Mouse (Mus musculus): Measurements from ENCODE around the gene Cachd1. TPM values are rescaled to one million over a fixed set of nuclear protein-coding genes. Genes with fewer than 3 reads are reported as not detected.

Cachd1 gene
- polyA plus RNA-seq, 1 experiment from 2014 or later: 52.5 TPM

GRCm38 (mm10) chr4:101035131-101035530 lies 258.7 kb downstream of the Cachd1 start:
- H3K9ac ChIP-seq: no peak overlapping the region
- 82% methylated on average over 5 of the region's 5 CpGs for WGBS
- no peaks in the 10 kb centered on the region for H3K4me1 ChIP-seq
- no peaks in the 10 kb centered on the region for H3K27me3 ChIP-seq
- no peaks in the 10 kb centered on the region for H3K9me3 ChIP-seq
- no peak overlapping the region for H3K27ac ChIP-seq
- ATAC-seq (ENCODE audit: insufficient number of reproducible peaks, insufficient read depth, low FRiP score, low TSS enrichment, low read depth): no peak
- H3K36me3 ChIP-seq: no peaks in the 10 kb centered on the region
- H3K4me2 ChIP-seq: no peak overlapping the region
- no peak overlapping the region for H3K4me3 ChIP-seq

- no peaks in the 10 kb centered on the region for H3K27me3 ChIP-seq
- H3K4me1 ChIP-seq: no peaks in the 10 kb centered on the region
- H3K36me3 ChIP-seq: no peaks in the 10 kb centered on the region
- H3K4me2 ChIP-seq: no peak overlapping the region
- no peaks in the 10 kb centered on the region for H3K9me3 ChIP-seq
- H3K9ac ChIP-seq: no peak overlapping the region
- no peak overlapping the region for H3K4me3 ChIP-seq
- no peak overlapping the region for H3K27ac ChIP-seq
- no peak for ATAC-seq (ENCODE audit: insufficient number of reproducible peaks, insufficient read depth, low FRiP score, low TSS enrichment, low read depth)
- 61% methylated on average over 7 of the region's 7 CpGs for WGBS
Observed at GRCm38 (mm10) chr4:101037156-101037555, 260.7 kb downstream of the Cachd1 start.

DNA sequence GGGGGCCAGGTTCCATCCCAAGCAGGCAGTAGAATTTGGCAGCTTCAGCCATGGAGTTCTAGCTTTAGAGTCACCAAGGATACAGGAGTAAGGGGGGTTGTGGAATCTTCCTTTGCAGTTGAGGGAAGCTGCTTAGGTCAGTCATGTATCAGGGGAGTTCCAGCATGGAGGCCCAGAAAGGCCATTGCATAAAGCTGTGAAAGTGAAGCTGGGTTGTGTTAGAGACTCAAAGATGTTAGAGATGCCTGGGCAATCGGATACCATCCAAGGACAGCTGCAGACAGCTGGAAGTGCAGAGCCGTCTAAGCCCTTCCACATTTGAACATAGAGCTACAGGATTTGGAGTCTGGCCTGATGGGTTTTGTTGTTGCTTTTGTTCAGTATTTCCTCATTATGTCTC lies 267.2 kb downstream of the Cachd1 start:
- Histone ChIP-seq H3K4me2 (no peak overlapping the region), H3K9ac (no peak overlapping the region)
- WGBS: 56% methylated on average over 2 of the region's 2 CpGs

DNA sequence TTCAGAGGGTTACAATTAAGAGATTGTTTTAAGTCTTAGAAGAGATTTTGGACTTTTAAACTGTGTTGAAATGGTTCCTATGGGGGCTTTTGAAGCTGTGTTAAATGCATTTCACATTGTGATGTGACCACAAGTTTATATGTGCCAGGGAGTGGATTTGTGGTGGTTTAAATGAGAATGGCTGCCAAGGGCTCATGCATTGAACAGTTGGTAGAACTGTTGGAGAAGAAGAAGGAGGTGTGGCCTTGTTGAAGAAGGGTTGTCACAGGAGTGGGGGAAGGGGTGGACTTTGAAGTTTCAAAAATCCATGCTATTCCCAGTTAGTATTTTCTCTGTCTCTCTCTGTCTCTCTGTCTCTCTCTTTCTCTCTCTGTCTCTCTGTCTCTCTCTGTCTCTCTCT lies 267.7 kb downstream of the Cachd1 start:
- Histone ChIP-seq H3K27ac (no peak overlapping the region), H3K9me3 (no peaks in the 10 kb centered on the region), H3K9ac (no peak overlapping the region), H3K36me3 (no peaks in the 10 kb centered on the region), H3K27me3 (no peaks in the 10 kb centered on the region), H3K4me3 (no peak overlapping the region), H3K4me1 (no peaks in the 10 kb centered on the region), H3K4me2 (no peak overlapping the region)
- ATAC-seq (ENCODE audit: insufficient number of reproducible peaks, insufficient read depth, low FRiP score, low TSS enrichment, low read depth): no peak

More for the DNA sequence above, 267.2 kb downstream of the Cachd1 start:
- Histone ChIP-seq H3K4me3 (no peak overlapping the region), H3K4me1 (no peaks in the 10 kb centered on the region), H3K9me3 (no peaks in the 10 kb centered on the region), H3K36me3 (no peaks in the 10 kb centered on the region), H3K27ac (no peak overlapping the region), H3K27me3 (no peaks in the 10 kb centered on the region)
- ATAC-seq (ENCODE audit: insufficient number of reproducible peaks, insufficient read depth, low FRiP score, low TSS enrichment, low read depth): no peak

DNA sequence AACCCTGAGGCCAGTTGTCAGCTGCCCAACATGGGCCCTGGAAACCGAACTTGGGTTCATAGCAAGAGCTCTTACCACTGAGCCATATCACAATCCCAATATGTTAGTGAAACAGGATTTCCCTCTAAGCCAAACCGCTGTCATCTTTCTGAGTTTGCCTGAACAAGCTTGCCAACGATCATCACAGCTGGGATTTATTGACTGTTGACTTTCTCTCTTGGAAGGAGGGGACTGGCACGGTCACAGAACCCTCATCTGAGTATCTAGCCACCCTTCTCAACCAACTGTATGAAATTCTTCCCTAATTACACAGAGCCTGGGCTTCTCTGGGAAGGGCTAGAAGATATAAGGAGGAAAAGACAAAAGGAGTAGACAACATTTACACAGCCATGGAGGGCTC lies 270.1 kb downstream of the Cachd1 start:
- H3K4me2 ChIP-seq: no peak overlapping the region
- no peak for ATAC-seq (ENCODE audit: insufficient number of reproducible peaks, insufficient read depth, low FRiP score, low TSS enrichment, low read depth)
- no peak overlapping the region for H3K9ac ChIP-seq
- H3K4me3 ChIP-seq: no peak overlapping the region
- no peaks in the 10 kb centered on the region for H3K9me3 ChIP-seq
- H3K4me1 ChIP-seq: no peaks in the 10 kb centered on the region
- H3K27ac ChIP-seq: no peak overlapping the region
- 71% methylated on average over 4 of the region's 4 CpGs for WGBS
- H3K27me3 ChIP-seq: no peaks in the 10 kb centered on the region
- no peaks in the 10 kb centered on the region for H3K36me3 ChIP-seq

- H3K4me1 ChIP-seq: no peaks in the 10 kb centered on the region
- H3K9me3 ChIP-seq: peaks cover 4% of the 10 kb centered on the region; the same call in 1 of the 2 replicates
- 70% methylated on average over 2 of the region's 2 CpGs for WGBS
- ATAC-seq (ENCODE audit: insufficient number of reproducible peaks, insufficient read depth, low FRiP score, low TSS enrichment, low read depth): no peak
- no peak overlapping the region for H3K27ac ChIP-seq
- H3K4me3 ChIP-seq: no peak overlapping the region
- no peaks in the 10 kb centered on the region for H3K27me3 ChIP-seq
- no peak overlapping the region for H3K4me2 ChIP-seq
- no peak overlapping the region for H3K9ac ChIP-seq
- no peaks in the 10 kb centered on the region for H3K36me3 ChIP-seq
Observed at GRCm38 (mm10) chr4:101062146-101062545, 285.7 kb downstream of the Cachd1 start.

DNA sequence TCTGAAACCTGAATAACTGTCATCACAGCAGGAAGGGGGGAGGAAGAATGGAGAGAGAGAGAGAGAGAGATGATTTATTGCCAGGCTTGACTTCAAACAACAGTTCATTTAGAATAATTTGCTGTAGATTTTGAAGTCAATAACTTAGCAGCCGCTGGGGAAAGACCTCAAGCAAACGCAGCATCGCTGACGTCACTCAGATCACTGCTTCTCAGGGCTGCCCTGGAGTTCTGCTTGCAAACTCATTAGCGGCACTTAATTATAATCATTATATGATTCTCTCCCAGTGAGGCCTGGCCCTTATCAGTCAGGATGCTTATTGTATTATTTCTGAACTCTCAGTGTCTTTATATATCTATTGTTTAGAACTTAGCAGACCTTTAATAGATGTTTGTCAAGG lies 289.9 kb downstream of the Cachd1 start:
- Histone ChIP-seq H3K9ac (no peak overlapping the region), H3K27me3 (peaks cover 3% of the 10 kb centered on the region; the same call in 1 of the 2 replicates), H3K4me1 (peaks cover 14% of the 10 kb centered on the region), H3K4me3 (no peak overlapping the region), H3K27ac (no peak overlapping the region), H3K36me3 (no peaks in the 10 kb centered on the region), H3K9me3 (peaks cover under 1% of the 10 kb centered on the region; the same call in 1 of the 2 replicates), H3K4me2 (no peak overlapping the region)
- ATAC-seq (ENCODE audit: insufficient number of reproducible peaks, insufficient read depth, low FRiP score, low TSS enrichment, low read depth): no peak
- WGBS: 54% methylated on average over 5 of the region's 5 CpGs

DNA sequence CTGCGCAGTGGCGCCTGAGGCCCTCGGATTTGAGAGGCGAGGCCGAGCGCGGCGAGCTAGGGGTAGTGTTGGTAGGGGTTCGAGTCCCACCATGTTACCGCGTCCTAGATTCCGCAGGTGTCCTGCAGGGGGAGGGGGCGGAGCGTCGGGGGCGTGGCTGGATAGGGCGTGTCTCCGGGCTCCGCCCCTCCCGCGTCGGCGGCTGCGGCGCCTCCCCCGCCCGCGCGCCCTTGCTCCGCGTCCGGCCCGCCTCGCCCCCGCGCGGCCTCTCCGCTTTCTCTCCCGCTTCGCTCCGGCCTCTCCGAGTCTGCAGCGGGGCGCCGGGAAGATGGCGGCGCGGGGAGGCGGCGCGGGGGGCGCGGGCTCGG lies 292.3 kb downstream of the Cachd1 start, which contains the start of gene Raver2:
Gene Raver2, plus strand, starts transcription at position 198 of the 368 bp plus-strand sequence.
- WGBS: 2% methylated on average over 52 of the region's 54 CpGs
- H3K27ac ChIP-seq: peak within 1 kb of the TSS; percentile 76
- peaks cover 3% of the 10 kb centered on the region; the same call in 1 of the 2 replicates for H3K27me3 ChIP-seq
- peak within 1 kb of the TSS; percentile 82 for H3K4me3 ChIP-seq
- H3K9ac ChIP-seq: peak within 1 kb of the TSS; percentile 84
- H3K9me3 ChIP-seq: no peaks in the 10 kb centered on the region
- no peaks in the 10 kb centered on the region for H3K36me3 ChIP-seq
- ATAC-seq (ENCODE audit: insufficient number of reproducible peaks, insufficient read depth, low FRiP score, low TSS enrichment, low read depth): peak; percentile 84
- H3K4me2 ChIP-seq: peak within 1 kb of the TSS; percentile 77
- H3K4me1 ChIP-seq: peaks cover 14% of the 10 kb centered on the region

- Histone ChIP-seq H3K9ac (peak overlapping the region; percentile 84), H3K36me3 (no peaks in the 10 kb centered on the region), H3K4me3 (peak overlapping the region; percentile 82), H3K4me1 (peaks cover 14% of the 10 kb centered on the region), H3K9me3 (no peaks in the 10 kb centered on the region), H3K27ac (peak overlapping the region; percentile 76), H3K4me2 (peak overlapping the region; percentile 77), H3K27me3 (peaks cover 3% of the 10 kb centered on the region; the same call in 1 of the 2 replicates)
- WGBS: under 1% methylated on average over 51 of the region's 55 CpGs
- ATAC-seq (ENCODE audit: insufficient number of reproducible peaks, insufficient read depth, low FRiP score, low TSS enrichment, low read depth): peak; percentile 54
Observed at GRCm38 (mm10) chr4:101069154-101069971, 292.9 kb downstream of the Cachd1 start.

GRCm38 (mm10) chr4:101071570-101071969 lies 295.1 kb downstream of the Cachd1 start:
- no peak overlapping the region for H3K9ac ChIP-seq
- no peak overlapping the region for H3K27ac ChIP-seq
- H3K4me2 ChIP-seq: no peak overlapping the region
- H3K4me3 ChIP-seq: no peak overlapping the region
- peaks cover 3% of the 10 kb centered on the region; the same call in 1 of the 2 replicates for H3K27me3 ChIP-seq
- H3K36me3 ChIP-seq: no peaks in the 10 kb centered on the region
- H3K4me1 ChIP-seq: peaks cover 14% of the 10 kb centered on the region
- 69% methylated on average over 4 of the region's 4 CpGs for WGBS
- no peak for ATAC-seq (ENCODE audit: insufficient number of reproducible peaks, insufficient read depth, low FRiP score, low TSS enrichment, low read depth)
- H3K9me3 ChIP-seq: no peaks in the 10 kb centered on the region

DNA sequence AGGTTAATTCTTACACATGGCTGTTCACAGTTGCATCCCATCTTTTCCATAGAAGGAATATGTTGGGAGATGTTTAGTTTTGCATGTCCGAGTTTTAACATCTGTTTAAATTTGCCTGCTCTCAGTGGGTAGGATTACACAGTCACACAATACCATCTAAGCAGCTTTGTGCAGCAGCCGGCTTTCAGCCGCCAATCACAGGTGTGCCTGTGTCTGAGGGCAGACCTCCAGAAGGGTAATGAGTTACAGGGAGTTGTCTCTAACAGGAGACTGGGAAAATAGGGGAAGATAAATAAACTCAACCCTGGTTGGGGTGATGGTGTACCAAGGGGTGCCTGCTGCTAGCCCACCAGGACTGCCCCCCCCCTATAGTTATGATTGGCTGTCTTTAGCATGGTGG lies 299.9 kb downstream of the Cachd1 start:
- no peaks in the 10 kb centered on the region for H3K27me3 ChIP-seq
- H3K27ac ChIP-seq: no peak overlapping the region
- 19% methylated on average over 3 of the region's 3 CpGs for WGBS
- H3K4me2 ChIP-seq: no peak overlapping the region
- peaks cover under 1% of the 10 kb centered on the region; the same call in 1 of the 2 replicates for H3K4me1 ChIP-seq
- no peak overlapping the region for H3K9ac ChIP-seq
- no peaks in the 10 kb centered on the region for H3K36me3 ChIP-seq
- ATAC-seq (ENCODE audit: insufficient number of reproducible peaks, insufficient read depth, low FRiP score, low TSS enrichment, low read depth): no peak
- no peak overlapping the region for H3K4me3 ChIP-seq
- H3K9me3 ChIP-seq: no peaks in the 10 kb centered on the region

Measured in embryonic facial prominence, embryonic 13.5 days (tissue).